Mouse (Mus musculus): Measurements from ENCODE around the gene Ltb4r1. TPM values are rescaled to one million over a fixed set of nuclear protein-coding genes. Genes with fewer than 3 reads are reported as not detected.

Gene Ltb4r1
- polyA plus RNA-seq, 1 experiment from 2014 or later: 4.3 TPM

DNA sequence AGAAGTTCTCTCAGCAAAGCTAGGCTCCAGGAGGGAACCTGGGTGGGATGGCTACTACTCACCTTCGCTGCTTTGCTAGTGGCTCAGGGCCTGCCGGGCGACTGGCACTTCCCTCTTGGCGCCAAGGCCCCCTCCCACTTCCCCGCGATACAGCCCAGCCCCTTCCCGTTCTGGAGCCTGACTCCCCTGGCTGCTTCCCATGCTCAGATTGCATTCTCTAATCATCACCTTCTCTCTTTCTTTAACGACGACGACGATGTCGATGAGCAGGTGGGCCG is 18.1 kb downstream of the Ltb4r1 start, which contains the start of gene Adcy4:
TSS of gene Adcy4 (minus strand) at position 138 of the 278 bp plus-strand sequence.
- DNase-seq (ENCODE audit: low spot score): no peak

GRCm38 (mm10) chr14:55785195-55785594 is 19.4 kb downstream of the Ltb4r1 start:
- DNase-seq (ENCODE audit: low spot score): peak; percentile 40

DNA sequence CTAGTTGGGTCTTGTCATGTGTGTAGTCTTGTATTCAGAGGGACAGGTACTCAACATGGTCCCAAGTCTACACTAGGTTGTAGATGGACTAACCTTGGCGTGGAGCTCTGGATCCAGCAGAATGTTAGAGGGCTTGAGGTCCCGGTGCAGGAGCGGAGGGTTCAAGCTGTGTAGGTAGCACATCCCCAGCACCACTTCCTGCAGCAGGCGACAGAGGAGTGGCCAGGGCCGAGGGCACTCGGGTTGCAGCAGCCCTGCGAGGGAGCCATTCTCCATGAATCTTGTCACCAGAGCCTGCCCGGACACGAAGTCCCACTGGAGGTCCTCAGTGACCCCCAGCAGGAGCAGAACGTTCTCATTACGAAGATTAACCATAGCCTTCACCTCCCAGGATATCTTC is 22.0 kb downstream of the Ltb4r1 start:
- DNase-seq (ENCODE audit: low spot score): no peak

- peak; percentile 85 for DNase-seq (ENCODE audit: low spot score)
Measured at GRCm38 (mm10) chr14:55788256-55789050, 22.7 kb downstream of the Ltb4r1 start, which contains the start of gene Ripk3. Gene Ripk3 (minus strand): TSS chr14:55788865.

GRCm38 (mm10) chr14:55793461-55793860 is 27.7 kb downstream of the Ltb4r1 start:
- no peak for DNase-seq (ENCODE audit: low spot score)

DNA sequence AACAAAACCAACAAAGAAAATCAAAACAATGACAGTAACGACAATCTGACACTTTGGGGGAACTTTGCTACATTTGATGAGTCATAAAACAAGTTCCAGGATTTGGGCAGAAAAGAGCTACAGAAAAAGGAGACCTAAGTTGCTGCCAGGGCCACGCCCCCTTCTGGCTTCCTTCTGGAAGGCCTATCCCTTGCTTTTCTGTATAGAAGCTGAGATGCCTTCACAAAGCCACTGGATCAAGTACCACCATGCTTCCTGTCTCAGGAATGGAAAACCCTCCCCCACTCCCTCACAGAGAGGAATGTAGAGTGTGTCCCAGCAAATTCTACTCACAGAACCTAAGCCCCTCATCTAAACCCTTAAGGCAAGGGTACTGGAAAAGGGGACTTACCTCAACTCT is 28.2 kb downstream of the Ltb4r1 start:
- DNase-seq (ENCODE audit: low spot score): no peak

- no peak for DNase-seq (ENCODE audit: low spot score)
Measured at GRCm38 (mm10) chr14:55795380-55796163, 29.8 kb downstream of the Ltb4r1 start.

DNA sequence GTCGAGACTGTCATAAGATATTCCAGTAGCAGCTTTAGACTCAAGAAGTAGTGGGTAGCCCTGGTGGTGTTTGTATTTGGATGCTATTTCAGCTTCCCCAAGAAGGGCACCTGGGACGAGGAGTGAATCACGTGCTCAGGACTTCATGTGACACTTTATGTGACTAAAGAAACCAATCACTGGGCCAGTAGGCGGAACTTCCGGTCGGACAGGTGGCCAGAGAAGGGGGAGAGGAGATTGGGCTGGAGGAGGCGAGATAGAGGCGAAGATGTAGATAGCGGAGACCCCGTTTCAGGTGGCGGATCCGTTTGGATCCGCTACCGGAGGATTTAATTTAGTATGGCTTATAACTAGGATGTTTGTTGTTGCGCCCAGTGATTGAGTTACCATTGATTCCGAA is 49.1 kb downstream of the Ltb4r1 start:
- DNase-seq (ENCODE audit: low spot score): no peak

- DNase-seq (ENCODE audit: low spot score): no peak
Measured at GRCm38 (mm10) chr14:55815310-55815751, 49.6 kb downstream of the Ltb4r1 start.

Other genes starting within 250 kb of the Ltb4r1 start
- gene Nrl, start 241.0 kb upstream of the Ltb4r1 start, polyA plus RNA-seq (2015; fragmentation: Nextera tagmentation; extraction: Ambion mirVana): 0.07 and 0.08 TPM in 2 replicates
- 4.7 and 5.6 TPM in 2 replicates for gene Pck2, start 225.7 kb upstream of the Ltb4r1 start, polyA plus RNA-seq (2015; fragmentation: Nextera tagmentation; extraction: Ambion mirVana)
- gene Dcaf11, start 206.0 kb upstream of the Ltb4r1 start, polyA plus RNA-seq (2015; fragmentation: Nextera tagmentation; extraction: Ambion mirVana): 50.3 and 55.9 TPM in 2 replicates
- gene A730061H03Rik, start 205.6 kb upstream of the Ltb4r1 start, polyA plus RNA-seq (2015; fragmentation: Nextera tagmentation; extraction: Ambion mirVana): 2.1 and 3.2 TPM in 2 replicates
- gene Fitm1, start 190.3 kb upstream of the Ltb4r1 start, polyA plus RNA-seq (2015; fragmentation: Nextera tagmentation; extraction: Ambion mirVana): 0.26 and 0.33 TPM in 2 replicates
- 281 and 294 TPM in 2 replicates for gene Psme1, start 187.8 kb upstream of the Ltb4r1 start, polyA plus RNA-seq (2015; fragmentation: Nextera tagmentation; extraction: Ambion mirVana)
- gene Emc9, start 180.7 kb upstream of the Ltb4r1 start, polyA plus RNA-seq (2015; fragmentation: Nextera tagmentation; extraction: Ambion mirVana): 4.8 and 5.6 TPM in 2 replicates
- gene Psme2, start 174.8 kb upstream of the Ltb4r1 start, polyA plus RNA-seq (2015; fragmentation: Nextera tagmentation; extraction: Ambion mirVana): 604 and 625 TPM in 2 replicates
- gene Rnf31, start 174.3 kb upstream of the Ltb4r1 start, polyA plus RNA-seq (2015; fragmentation: Nextera tagmentation; extraction: Ambion mirVana): 18.0 and 22.6 TPM in 2 replicates
- gene Irf9, start 162.4 kb upstream of the Ltb4r1 start, polyA plus RNA-seq (2015; fragmentation: Nextera tagmentation; extraction: Ambion mirVana): 46.6 and 50.2 TPM in 2 replicates
- gene Rec8, start 147.9 kb upstream of the Ltb4r1 start, polyA plus RNA-seq (2015; fragmentation: Nextera tagmentation; extraction: Ambion mirVana): 0.57 and 0.98 TPM in 2 replicates
- 32.8 and 39.6 TPM in 2 replicates for gene Ipo4, start 130.0 kb upstream of the Ltb4r1 start, polyA plus RNA-seq (2015; fragmentation: Nextera tagmentation; extraction: Ambion mirVana)
- 0.71 and 1.7 TPM in 2 replicates for gene Gm49378, start 128.1 kb upstream of the Ltb4r1 start, polyA plus RNA-seq (2015; fragmentation: Nextera tagmentation; extraction: Ambion mirVana)
- 71.6 and 76.7 TPM in 2 replicates for gene Tm9sf1, start 122.2 kb upstream of the Ltb4r1 start, polyA plus RNA-seq (2015; fragmentation: Nextera tagmentation; extraction: Ambion mirVana)
- gene Tssk4, start 115.8 kb upstream of the Ltb4r1 start, polyA plus RNA-seq (2015; fragmentation: Nextera tagmentation; extraction: Ambion mirVana): 0.62 and 0.81 TPM in 2 replicates
- 78.1 and 80.2 TPM in 2 replicates for gene Mdp1, start 105.5 kb upstream of the Ltb4r1 start, polyA plus RNA-seq (2015; fragmentation: Nextera tagmentation; extraction: Ambion mirVana)
- gene Gmpr2, start 94.0 kb upstream of the Ltb4r1 start, polyA plus RNA-seq (2015; fragmentation: Nextera tagmentation; extraction: Ambion mirVana): 67.1 and 71.3 TPM in 2 replicates
- 529 and 550 TPM in 2 replicates for gene Nedd8, start 93.8 kb upstream of the Ltb4r1 start, polyA plus RNA-seq (2015; fragmentation: Nextera tagmentation; extraction: Ambion mirVana)
- gene Tinf2, start 84.1 kb upstream of the Ltb4r1 start, polyA plus RNA-seq (2015; fragmentation: Nextera tagmentation; extraction: Ambion mirVana): 55.4 and 57.7 TPM in 2 replicates
- 2.0 and 3.0 TPM in 2 replicates for gene Tgm1, start 52.0 kb upstream of the Ltb4r1 start, polyA plus RNA-seq (2015; fragmentation: Nextera tagmentation; extraction: Ambion mirVana)
- gene Rabggta, start 43.7 kb upstream of the Ltb4r1 start, polyA plus RNA-seq (2015; fragmentation: Nextera tagmentation; extraction: Ambion mirVana): 32.2 and 39.4 TPM in 2 replicates
- gene Dhrs1, start 20.3 kb upstream of the Ltb4r1 start, polyA plus RNA-seq (2015; fragmentation: Nextera tagmentation; extraction: Ambion mirVana): 63.6 and 65.8 TPM in 2 replicates
- 37.8 and 47.2 TPM in 2 replicates for gene Nop9, start 20.3 kb upstream of the Ltb4r1 start, polyA plus RNA-seq (2015; fragmentation: Nextera tagmentation; extraction: Ambion mirVana)
- gene Cideb, start 7.5 kb upstream of the Ltb4r1 start, polyA plus RNA-seq (2015; fragmentation: Nextera tagmentation; extraction: Ambion mirVana): 0.14 TPM in 1 of 2 replicates, not detected in the other
- gene Ltb4r2, start 4.5 kb upstream of the Ltb4r1 start, polyA plus RNA-seq (2015; fragmentation: Nextera tagmentation; extraction: Ambion mirVana): 0.78 and 1.2 TPM in 2 replicates
- gene Adcy4, start 18.1 kb downstream of the Ltb4r1 start, polyA plus RNA-seq (2015; fragmentation: Nextera tagmentation; extraction: Ambion mirVana): 2.2 and 2.7 TPM in 2 replicates
- gene Ripk3, start 22.9 kb downstream of the Ltb4r1 start, polyA plus RNA-seq (2015; fragmentation: Nextera tagmentation; extraction: Ambion mirVana): 70.3 and 76.2 TPM in 2 replicates
- 1.7 and 2.2 TPM in 2 replicates for gene Nfatc4, start 57.2 kb downstream of the Ltb4r1 start, polyA plus RNA-seq (2015; fragmentation: Nextera tagmentation; extraction: Ambion mirVana)
- 1.7 and 2.4 TPM in 2 replicates for gene Nynrin, start 88.0 kb downstream of the Ltb4r1 start, polyA plus RNA-seq (2015; fragmentation: Nextera tagmentation; extraction: Ambion mirVana)
- 0.05 and 0.12 TPM in 2 replicates for gene Cbln3, start 118.4 kb downstream of the Ltb4r1 start, polyA plus RNA-seq (2015; fragmentation: Nextera tagmentation; extraction: Ambion mirVana)
- 8.5 and 9.8 TPM in 2 replicates for gene Khnyn, start 119.0 kb downstream of the Ltb4r1 start, polyA plus RNA-seq (2015; fragmentation: Nextera tagmentation; extraction: Ambion mirVana)
- 72.5 and 74.8 TPM in 2 replicates for gene Sdr39u1, start 134.3 kb downstream of the Ltb4r1 start, polyA plus RNA-seq (2015; fragmentation: Nextera tagmentation; extraction: Ambion mirVana)
- 6.9 and 7.2 TPM in 2 replicates for gene Cma1, start 178.7 kb downstream of the Ltb4r1 start, polyA plus RNA-seq (2015; fragmentation: Nextera tagmentation; extraction: Ambion mirVana)
- gene Cma2, start 185.0 kb downstream of the Ltb4r1 start, polyA plus RNA-seq (2015; fragmentation: Nextera tagmentation; extraction: Ambion mirVana): 0.15 TPM in 1 of 2 replicates, not detected in the other